Mouse (Mus musculus): ENCODE results near the gene Ctnna2.

The Ctnna2 gene

GRCm38 (mm10) chr6:77184896-77185295 lies 794.6 kb downstream of the Ctnna2 start:
- DNase-seq (ENCODE audit: low read depth, low spot score), result no peak

- no peak for DNase-seq (ENCODE audit: low read depth, low spot score)
Measured at GRCm38 (mm10) chr6:77175764-77176163, 803.7 kb downstream of the Ctnna2 start.

- no peak for DNase-seq (ENCODE audit: low read depth, low spot score)
Measured at GRCm38 (mm10) chr6:77157028-77157427, 822.5 kb downstream of the Ctnna2 start.

GRCm38 (mm10) chr6:77139306-77139920 lies 840.1 kb downstream of the Ctnna2 start:
- peak; percentile 29 for DNase-seq (ENCODE audit: low read depth, low spot score)

GRCm38 (mm10) chr6:77120926-77121325 lies 858.6 kb downstream of the Ctnna2 start:
- DNase-seq (ENCODE audit: low read depth, low spot score), result no peak

GRCm38 (mm10) chr6:77120510-77120909 lies 859.0 kb downstream of the Ctnna2 start:
- no peak for DNase-seq (ENCODE audit: low read depth, low spot score)

- peak; percentile 32 for DNase-seq (ENCODE audit: low read depth, low spot score)
Measured at GRCm38 (mm10) chr6:77109095-77109945, 870.2 kb downstream of the Ctnna2 start.

GRCm38 (mm10) chr6:77101047-77101446 lies 878.5 kb downstream of the Ctnna2 start:
- peak; percentile 21 for DNase-seq (ENCODE audit: low read depth, low spot score)

GRCm38 (mm10) chr6:77098540-77098939 lies 881.0 kb downstream of the Ctnna2 start:
- DNase-seq (ENCODE audit: low read depth, low spot score), result no peak

GRCm38 (mm10) chr6:77075396-77076376 lies 903.8 kb downstream of the Ctnna2 start:
- DNase-seq (ENCODE audit: low read depth, low spot score), result peak; percentile 49

- DNase-seq (ENCODE audit: low read depth, low spot score), result no peak
Measured at GRCm38 (mm10) chr6:77069595-77069994, 909.9 kb downstream of the Ctnna2 start.

GRCm38 (mm10) chr6:77050690-77051089 lies 928.8 kb downstream of the Ctnna2 start:
- no peak for DNase-seq (ENCODE audit: low read depth, low spot score)

GRCm38 (mm10) chr6:77050193-77050592 lies 929.3 kb downstream of the Ctnna2 start:
- DNase-seq (ENCODE audit: low read depth, low spot score), result no peak

- no peak for DNase-seq (ENCODE audit: low read depth, low spot score)
Measured at GRCm38 (mm10) chr6:77047568-77047967, 931.9 kb downstream of the Ctnna2 start.

GRCm38 (mm10) chr6:77025066-77025465 lies 954.4 kb downstream of the Ctnna2 start:
- DNase-seq (ENCODE audit: low read depth, low spot score), result no peak

- DNase-seq (ENCODE audit: low read depth, low spot score), result no peak
Measured at GRCm38 (mm10) chr6:77013194-77013593, 966.3 kb downstream of the Ctnna2 start.

- peak; percentile 32 for DNase-seq (ENCODE audit: low read depth, low spot score)
Measured at GRCm38 (mm10) chr6:77011001-77011400, 968.5 kb downstream of the Ctnna2 start.

GRCm38 (mm10) chr6:76992128-76992527 lies 987.4 kb downstream of the Ctnna2 start:
- DNase-seq (ENCODE audit: low read depth, low spot score), result no peak

- DNase-seq (ENCODE audit: low read depth, low spot score), result peak; percentile 68
Measured at GRCm38 (mm10) chr6:76984773-76985172, 994.7 kb downstream of the Ctnna2 start.

GRCm38 (mm10) chr6:76981651-76982050 lies 997.8 kb downstream of the Ctnna2 start:
- DNase-seq (ENCODE audit: low read depth, low spot score), result no peak

- no peak for DNase-seq (ENCODE audit: low read depth, low spot score)
Measured at GRCm38 (mm10) chr6:76979247-76979850, 1000.1 kb downstream of the Ctnna2 start.

Measured in telencephalon, adult 2 months (tissue).